Mouse (Mus musculus) stomach, embryonic 15.5 days (tissue): Measurements from ENCODE around the gene Mycbp. TPM values are rescaled to one million over a fixed set of nuclear protein-coding genes. Genes with fewer than 3 reads are reported as not detected.
"Not testable (repeated sequence)": the region's sequence is repeated elsewhere in the genome, so short reads cannot be mapped to it uniquely, and the experiment has no call there.

Experiments
- ATAC-seq: fragments of 200-750 bp; cut with Nextera tagmentation; 2 replicates; pipeline ENCODE4 v1.8.0; 2017; ENCODE audit warnings: low read depth, moderate number of reproducible peaks, moderate TSS enrichment; ENCODE audit not compliant: insufficient read depth, low FRiP score
- H3K27ac ChIP-seq: fragments of 300-500 bp; sonication (generic); 2 replicates; pipeline ENCODE4 v1.5.1; 2015; ENCODE audit warnings: mild to moderate bottlenecking, inconsistent platforms
- H3K27me3 ChIP-seq: fragments of 300-500 bp; sonication (generic); replicated peaks from 2 replicates; pipeline ENCODE4 v1.6.1; 2015; ENCODE audit warnings: inconsistent platforms
- H3K36me3 ChIP-seq: fragments of 300-500 bp; sonication (generic); 2 replicates; pipeline ENCODE4 v1.6.1; 2015; ENCODE audit warnings: inconsistent platforms
- H3K4me1 ChIP-seq: fragments of 300-500 bp; sonication (generic); 2 replicates; pipeline ENCODE4 v1.6.1; 2015; ENCODE audit warnings: inconsistent platforms
- H3K4me2 ChIP-seq: fragments of 300-500 bp; sonication (generic); 2 replicates; pipeline ENCODE4 v1.6.1; 2015; ENCODE audit warnings: mild to moderate bottlenecking, inconsistent platforms
- H3K4me3 ChIP-seq: fragments of 300-500 bp; sonication (generic); replicated peaks from 2 replicates; pipeline ENCODE4 v1.5.1; 2015; ENCODE audit warnings: inconsistent platforms
- H3K9ac ChIP-seq: fragments of 300-500 bp; sonication (generic); 2 replicates; pipeline ENCODE4 v1.6.1; 2015; ENCODE audit warnings: inconsistent platforms
- H3K9me3 ChIP-seq: fragments of 300-500 bp; sonication (generic); 2 replicates; pipeline ENCODE4 v1.6.1; 2016; ENCODE audit warnings: inconsistent platforms
- WGBS: fragments of 180-500 bp; shearing (Covaris S2); methylation state at CpG from one replicate; pipeline ENCODE4 v1.1.7; 2015; 5-methylcytosine and 5-hydroxymethylcytosine counted together
- polyA plus RNA-seq: library from polyadenylated mRNA; unstranded; fragments of >200 nt; fragmentation: Nextera tagmentation; extraction: Ambion mirVana; gene quantifications from 2 replicates; pipeline ENCODE4 v1.2.1, GENCODE M21; 2015

Mycbp gene
- polyA plus RNA-seq, 1 experiment from 2014 or later: 93.2 TPM

DNA sequence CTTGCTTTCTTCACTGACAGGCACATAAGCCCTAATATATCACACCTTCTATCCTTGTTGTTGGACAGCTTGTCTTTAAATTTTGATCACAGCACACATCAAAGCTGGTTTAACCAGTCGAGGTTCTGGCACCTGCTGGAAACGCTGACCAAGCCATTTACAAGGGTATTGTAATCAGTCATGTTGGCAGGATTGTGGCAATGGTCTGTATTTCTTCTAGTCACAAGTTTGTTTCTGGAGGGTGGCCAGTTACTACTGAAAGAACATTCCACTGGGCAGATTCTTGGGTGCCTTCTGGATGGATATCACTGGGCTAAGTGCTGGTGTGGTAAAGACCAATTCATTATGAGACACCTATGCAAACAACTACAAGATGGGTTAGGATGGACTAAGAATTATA, 7.8 kb downstream of the Mycbp start:
- Histone ChIP-seq H3K9me3 (no peaks in the 10 kb centered on the region), H3K27ac (no peak overlapping the region), H3K9ac (no peak overlapping the region), H3K36me3 (peaks cover 8% of the 10 kb centered on the region; the same call in 1 of the 2 replicates), H3K4me1 (peaks cover 5% of the 10 kb centered on the region), H3K4me2 (no peak overlapping the region), H3K27me3 (no peaks in the 10 kb centered on the region), H3K4me3 (no peak overlapping the region)
- WGBS: 44% methylated on average over 2 of the region's 2 CpGs
- no peak for ATAC-seq

DNA sequence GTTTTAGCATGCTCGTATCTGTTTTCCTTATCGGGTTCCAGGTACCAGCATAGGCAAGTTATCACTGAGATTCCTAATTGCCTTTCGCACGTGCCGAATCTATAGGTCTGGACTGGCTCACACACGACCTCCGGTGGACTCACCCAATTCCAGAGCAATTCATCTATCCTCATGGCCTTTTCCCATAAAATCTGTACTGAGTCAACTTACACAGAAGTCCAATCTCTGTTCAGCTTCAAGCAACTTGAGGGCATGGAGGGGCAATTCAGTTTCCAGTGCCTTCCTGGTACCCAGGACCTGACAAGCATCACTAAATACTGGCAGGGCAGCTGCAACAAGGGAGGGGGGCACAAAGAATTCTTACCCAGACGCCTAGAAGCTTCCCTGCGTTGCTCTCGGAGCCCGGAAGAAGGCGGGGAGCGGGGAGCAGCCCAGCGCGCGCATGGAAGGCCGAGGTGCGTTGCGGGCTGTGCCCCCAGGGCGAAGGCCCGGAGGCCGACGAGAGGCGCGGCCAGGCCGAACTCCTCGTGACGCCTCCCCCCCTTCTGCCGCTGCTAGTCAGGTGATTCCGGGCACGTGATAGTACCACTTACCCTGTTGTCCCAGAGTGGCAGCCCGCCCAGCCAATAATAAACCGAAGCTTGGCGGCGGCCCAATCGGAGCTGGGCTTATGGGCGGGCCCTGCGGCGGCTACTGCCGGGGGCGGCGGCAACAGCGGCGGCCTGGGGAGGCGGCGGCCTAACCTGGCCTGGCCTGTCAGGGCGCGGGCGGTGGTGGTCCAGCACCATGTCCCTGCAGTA, 12.3 kb downstream of the Mycbp start, which contains the start of gene Rragc:
Rragc (plus strand) TSS at position 699 of the 800 bp plus-strand sequence.
- Histone ChIP-seq H3K4me3 (peak within 1 kb of the TSS; percentile 89), H3K27ac (peak within 1 kb of the TSS; percentile 85), H3K9me3 (no peaks in the 10 kb centered on the region), H3K4me1 (peaks cover 14% of the 10 kb centered on the region), H3K4me2 (peak within 1 kb of the TSS; percentile 74), H3K36me3 (peaks cover 12% of the 10 kb centered on the region), H3K27me3 (no peaks in the 10 kb centered on the region), H3K9ac (peak within 1 kb of the TSS; percentile 83)
- peak; percentile 100 for ATAC-seq
- WGBS: under 1% methylated on average over 49 of the region's 49 CpGs

DNA sequence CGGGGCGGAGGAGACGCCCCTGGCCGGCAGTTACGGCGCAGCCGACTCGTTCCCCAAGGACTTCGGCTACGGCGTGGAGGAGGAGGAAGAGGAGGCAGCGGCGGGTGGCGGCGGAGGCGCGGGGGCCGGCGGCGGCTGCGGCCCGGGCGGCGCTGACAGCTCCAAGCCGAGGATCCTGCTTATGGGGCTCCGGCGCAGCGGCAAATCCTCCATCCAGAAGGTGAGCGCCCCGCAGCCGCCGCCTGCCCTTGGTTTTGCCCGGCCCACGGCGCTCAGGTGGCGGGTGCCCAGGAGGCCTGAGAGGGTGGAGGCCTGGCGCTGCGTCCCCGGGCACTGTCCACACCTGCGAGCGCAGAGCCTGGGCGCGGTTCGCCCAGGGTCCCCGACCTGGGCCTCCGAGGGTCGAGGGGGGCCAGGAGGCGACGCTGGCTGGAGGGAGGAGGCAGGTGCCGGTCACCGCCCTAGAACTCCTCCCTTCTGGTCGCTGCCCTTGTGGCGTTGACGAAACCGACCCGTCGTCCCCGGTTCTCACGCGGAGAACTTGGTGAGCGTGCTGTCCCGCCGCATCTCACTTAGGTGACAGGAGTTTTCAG, 13.0 kb downstream of the Mycbp start, which contains the start of gene 4930535I16Rik:
4930535I16Rik (minus strand) TSS at position 475 of the 593 bp plus-strand sequence.
- peak; percentile 34 for ATAC-seq
- Histone ChIP-seq H3K27ac (peak within 1 kb of the TSS; percentile 85), H3K4me1 (peaks cover 14% of the 10 kb centered on the region), H3K9ac (peak within 1 kb of the TSS; percentile 83), H3K9me3 (no peaks in the 10 kb centered on the region), H3K27me3 (no peaks in the 10 kb centered on the region), H3K36me3 (peaks cover 15% of the 10 kb centered on the region), H3K4me3 (peak within 1 kb of the TSS; percentile 89), H3K4me2 (peak within 1 kb of the TSS; percentile 74)
- under 1% methylated on average over 52 of the region's 63 CpGs for WGBS

DNA sequence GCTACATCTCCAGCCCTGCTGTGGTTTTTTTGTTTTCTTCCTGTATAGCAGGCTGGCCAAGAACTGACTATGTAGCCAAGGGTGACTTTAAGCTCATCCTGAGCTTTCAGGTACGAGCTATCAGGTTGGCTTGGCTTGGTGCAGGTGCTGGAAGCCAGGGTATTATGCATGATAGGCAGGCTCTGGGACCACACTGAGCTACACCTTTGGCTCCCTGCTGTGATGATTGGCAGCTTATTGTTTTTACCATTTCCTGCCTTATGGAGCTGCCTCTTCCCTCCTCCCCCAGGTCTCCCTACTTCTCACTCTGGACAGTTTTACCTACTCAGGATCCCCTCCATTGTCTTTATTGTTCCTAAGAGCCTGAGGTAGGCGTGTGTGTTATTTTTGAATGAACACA, 14.2 kb downstream of the Mycbp start:
- no peak for ATAC-seq
- H3K9me3 ChIP-seq: no peaks in the 10 kb centered on the region
- no peaks in the 10 kb centered on the region for H3K27me3 ChIP-seq
- H3K4me3 ChIP-seq: peak overlapping the region; percentile 89
- peaks cover 14% of the 10 kb centered on the region for H3K4me1 ChIP-seq
- 74% methylated on average over 2 of the region's 2 CpGs for WGBS
- no peak overlapping the region for H3K9ac ChIP-seq
- H3K36me3 ChIP-seq: peaks cover 15% of the 10 kb centered on the region
- peak overlapping the region; percentile 74 for H3K4me2 ChIP-seq
- no peak overlapping the region for H3K27ac ChIP-seq

DNA sequence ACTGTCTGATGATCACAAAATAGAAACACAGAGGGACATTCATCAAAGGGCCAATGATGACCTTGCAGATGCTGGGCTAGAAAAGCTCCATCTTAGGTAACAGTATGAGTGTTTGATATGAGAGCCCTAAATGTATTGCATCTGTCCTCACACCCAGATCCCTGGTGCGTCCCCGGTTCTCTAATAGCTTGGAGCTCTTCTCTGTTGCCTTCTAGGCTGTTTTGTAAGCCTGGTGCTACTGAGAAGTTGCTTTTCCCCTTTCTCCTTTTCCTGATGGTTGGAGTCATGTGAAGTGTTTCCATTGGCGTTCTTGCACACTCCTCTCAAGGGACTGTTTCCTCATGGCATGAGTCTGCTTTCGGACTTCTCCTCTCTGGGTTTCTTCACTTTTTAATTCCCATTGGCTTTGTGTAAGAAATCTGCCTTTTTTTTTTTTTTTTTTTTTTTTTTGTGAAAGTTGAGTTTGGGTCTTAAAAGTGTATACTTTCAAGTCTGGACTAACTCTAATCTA, 16.5 kb downstream of the Mycbp start:
- H3K27me3 ChIP-seq: no peaks in the 10 kb centered on the region
- peaks cover 25% of the 10 kb centered on the region for H3K36me3 ChIP-seq
- no peak overlapping the region for H3K27ac ChIP-seq
- H3K9me3 ChIP-seq: no peaks in the 10 kb centered on the region
- H3K4me1 ChIP-seq: peaks cover 14% of the 10 kb centered on the region
- WGBS: 83% methylated on average over 4 of the region's 4 CpGs
- H3K9ac ChIP-seq: no peak overlapping the region
- ATAC-seq: no peak
- H3K4me2 ChIP-seq: no peak overlapping the region
- H3K4me3 ChIP-seq: no peak overlapping the region

DNA sequence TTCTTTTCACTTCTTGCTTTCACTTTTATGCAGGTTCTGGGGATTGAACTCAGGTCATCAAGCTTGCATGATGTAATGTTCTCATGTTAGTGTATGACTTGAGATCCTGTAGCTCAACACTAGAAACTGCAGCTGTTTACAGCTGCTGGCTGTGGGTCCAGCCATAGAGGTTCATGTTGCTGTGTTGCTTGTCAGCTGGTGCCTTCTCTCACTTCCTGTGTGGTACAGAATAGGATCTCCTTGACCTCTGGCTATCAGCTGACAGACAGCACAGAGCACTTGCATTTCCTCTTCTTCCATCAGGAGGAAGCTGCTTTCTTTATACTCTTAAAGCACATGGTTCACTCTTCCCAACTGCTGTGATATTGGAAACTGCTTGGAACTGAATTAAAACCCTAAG, 23.3 kb downstream of the Mycbp start:
- Histone ChIP-seq H3K27ac (no peak overlapping the region), H3K4me3 (no peak overlapping the region), H3K9me3 (no peaks in the 10 kb centered on the region), H3K4me2 (no peak overlapping the region), H3K9ac (no peak overlapping the region), H3K27me3 (no peaks in the 10 kb centered on the region), H3K4me1 (no peaks in the 10 kb centered on the region), H3K36me3 (peaks cover 40% of the 10 kb centered on the region)
- no peak for ATAC-seq

DNA sequence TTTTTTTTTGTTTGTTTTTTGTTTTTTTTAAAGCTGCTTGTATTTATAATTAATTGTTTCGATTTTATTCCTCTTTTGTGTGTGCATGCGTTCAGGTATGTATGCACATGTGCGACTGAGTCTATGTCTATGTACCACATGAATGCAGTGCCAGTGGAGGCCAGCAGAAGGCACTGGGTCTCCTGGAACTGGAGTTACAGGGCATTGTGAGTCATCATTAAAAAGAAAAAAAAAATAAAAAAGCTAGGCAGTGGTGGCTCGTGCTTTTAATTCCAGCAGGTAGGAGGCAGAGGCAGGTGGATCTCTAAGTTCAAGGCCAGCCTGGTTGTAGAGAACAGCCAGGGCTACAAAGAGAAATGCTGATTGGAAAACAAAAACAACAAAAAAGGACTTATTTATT, 25.4 kb downstream of the Mycbp start:
- ATAC-seq: no peak
- peaks cover 45% of the 10 kb centered on the region for H3K36me3 ChIP-seq
- 86% methylated on average over 4 of the region's 4 CpGs for WGBS
- no peaks in the 10 kb centered on the region for H3K9me3 ChIP-seq
- H3K27ac ChIP-seq: no peak overlapping the region
- no peak overlapping the region for H3K4me3 ChIP-seq
- no peaks in the 10 kb centered on the region for H3K27me3 ChIP-seq
- H3K4me1 ChIP-seq: no peaks in the 10 kb centered on the region
- H3K9ac ChIP-seq: no peak overlapping the region
- H3K4me2 ChIP-seq: no peak overlapping the region

DNA sequence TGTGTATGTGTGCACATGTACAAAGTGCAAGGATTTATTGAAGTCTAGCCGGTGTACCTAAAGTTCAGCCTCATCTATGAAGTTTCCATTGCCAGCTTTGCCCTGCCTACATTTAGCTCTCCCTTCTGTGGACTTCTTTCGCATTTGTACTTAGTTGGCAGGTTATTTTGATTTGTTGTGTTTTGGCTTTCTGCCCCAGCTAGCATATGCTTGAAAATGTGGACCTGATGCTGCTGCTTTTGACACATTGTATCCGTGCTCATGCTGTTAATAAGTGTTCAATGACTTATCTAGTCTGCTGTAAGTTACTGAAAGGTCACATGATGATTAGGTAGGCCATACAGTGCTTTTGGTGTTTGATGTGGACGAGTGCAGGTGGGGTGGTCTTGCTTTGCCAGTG, 29.7 kb downstream of the Mycbp start:
- ATAC-seq: no peak
- peaks cover 45% of the 10 kb centered on the region for H3K36me3 ChIP-seq
- H3K4me1 ChIP-seq: no peaks in the 10 kb centered on the region
- H3K4me2 ChIP-seq: no peak overlapping the region
- H3K9ac ChIP-seq: no peak overlapping the region
- no peak overlapping the region for H3K27ac ChIP-seq
- H3K27me3 ChIP-seq: no peaks in the 10 kb centered on the region
- WGBS: 82% methylated on average over 4 of the region's 4 CpGs
- H3K4me3 ChIP-seq: no peak overlapping the region
- no peaks in the 10 kb centered on the region for H3K9me3 ChIP-seq

DNA sequence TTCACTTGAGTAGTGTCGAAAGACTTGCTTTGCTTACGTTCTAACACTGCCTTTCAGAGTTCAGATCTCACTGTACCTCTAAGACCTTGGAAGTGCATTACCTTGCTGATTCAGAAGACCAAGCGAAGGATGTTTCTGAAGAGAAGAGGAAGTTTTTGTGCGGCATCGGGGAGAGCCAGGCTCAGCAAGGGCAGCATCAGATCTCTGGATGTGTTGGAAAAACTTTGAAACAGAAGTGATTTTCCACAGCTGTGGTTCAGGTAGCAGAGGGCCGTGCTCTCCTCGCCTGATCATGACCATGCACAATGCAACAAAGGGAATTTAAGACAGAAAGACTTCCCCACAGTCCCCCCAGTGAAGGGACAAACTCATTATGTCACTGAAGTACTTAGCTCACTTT, 31.4 kb downstream of the Mycbp start:
- WGBS: 91% methylated on average over 7 of the region's 7 CpGs
- Histone ChIP-seq H3K36me3 (peaks cover 31% of the 10 kb centered on the region), H3K4me1 (no peaks in the 10 kb centered on the region), H3K4me3 (no peak overlapping the region), H3K9ac (no peak overlapping the region), H3K27me3 (no peaks in the 10 kb centered on the region), H3K4me2 (no peak overlapping the region), H3K27ac (no peak overlapping the region), H3K9me3 (no peaks in the 10 kb centered on the region)
- ATAC-seq: no peak

DNA sequence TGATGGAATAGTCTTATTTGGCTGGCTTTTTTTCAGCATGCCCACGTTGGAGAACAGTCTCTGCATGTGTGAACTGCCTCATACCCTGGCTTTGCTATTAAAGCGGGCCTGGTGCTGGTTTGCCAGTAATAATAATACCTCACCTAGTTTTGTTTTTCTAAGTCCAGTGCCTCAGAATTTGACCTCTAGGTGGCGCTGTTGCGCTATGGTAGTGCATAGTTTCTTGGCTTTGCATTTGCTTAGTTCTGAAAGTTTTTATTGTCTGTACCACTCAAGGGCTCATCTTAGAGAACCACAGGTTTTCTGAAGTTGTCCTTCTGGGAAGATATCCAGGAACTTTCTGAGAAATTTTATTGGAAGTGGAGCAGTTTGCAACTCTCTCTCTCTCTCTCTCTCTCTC, 35.2 kb downstream of the Mycbp start:
- 2% methylated on average over 4 of the region's 4 CpGs for WGBS
- Histone ChIP-seq H3K4me3 (no peak overlapping the region), H3K27me3 (no peaks in the 10 kb centered on the region), H3K4me1 (no peaks in the 10 kb centered on the region), H3K36me3 (peaks cover 16% of the 10 kb centered on the region), H3K9ac (no peak overlapping the region), H3K9me3 (no peaks in the 10 kb centered on the region), H3K4me2 (no peak overlapping the region), H3K27ac (no peak overlapping the region)
- no peak for ATAC-seq

DNA sequence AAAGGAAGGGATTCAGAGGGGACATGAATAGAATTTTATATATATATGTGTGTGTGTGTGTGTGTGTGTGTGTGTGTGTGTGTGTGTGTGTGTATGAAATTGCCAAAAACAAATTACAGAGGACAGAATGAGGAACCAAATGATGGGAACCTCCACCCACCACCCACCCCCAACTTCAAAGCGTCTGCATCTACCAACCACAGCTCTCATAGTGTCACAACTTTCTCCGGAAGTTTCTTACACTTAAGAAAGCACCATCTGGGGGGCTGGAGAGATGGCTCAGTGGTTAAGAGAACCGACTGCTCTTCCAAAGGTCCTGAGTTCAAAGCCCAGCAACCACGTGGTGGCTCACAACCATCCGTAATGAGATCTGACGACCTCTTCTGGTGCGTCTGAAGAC, 36.2 kb downstream of the Mycbp start:
- H3K9me3 ChIP-seq, H3K4me3 ChIP-seq, H3K4me1 ChIP-seq, ATAC-seq, H3K4me2 ChIP-seq, H3K27me3 ChIP-seq, H3K36me3 ChIP-seq, H3K9ac ChIP-seq, H3K27ac ChIP-seq: not testable (repeated sequence)
- 64% methylated on average over 7 of the region's 7 CpGs for WGBS

DNA sequence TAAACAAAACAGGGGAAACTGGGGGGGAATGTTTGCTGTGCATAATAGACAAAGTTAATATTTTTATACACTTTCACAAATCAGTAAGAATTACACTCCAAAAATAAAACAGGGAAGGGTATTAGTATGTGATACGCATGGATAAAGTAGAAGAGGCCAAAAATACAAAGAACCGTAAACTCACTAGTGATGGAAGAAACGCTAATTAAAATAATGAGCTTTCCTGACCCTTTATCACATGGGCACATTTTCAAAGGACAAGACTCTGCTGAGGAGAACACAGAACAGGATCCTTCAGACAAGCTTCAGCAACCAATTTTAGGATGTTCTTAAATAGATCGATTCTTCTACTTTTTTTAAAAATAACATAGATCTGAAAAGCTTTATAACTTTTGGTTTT, 42.1 kb downstream of the Mycbp start:
- no peak for ATAC-seq

More for the DNA sequence above, 42.1 kb downstream of the Mycbp start:
- Histone ChIP-seq H3K4me2 (no peak overlapping the region), H3K27me3 (no peaks in the 10 kb centered on the region), H3K36me3 (no peaks in the 10 kb centered on the region), H3K27ac (no peak overlapping the region), H3K9me3 (no peaks in the 10 kb centered on the region), H3K4me3 (no peak overlapping the region), H3K4me1 (no peaks in the 10 kb centered on the region), H3K9ac (no peak overlapping the region)
- 83% methylated on average over 4 of the region's 4 CpGs for WGBS
